Mouse (Mus musculus) erythroblast, embryonic 14.5 days (primary cell): ENCODE results near the gene Mymx. TPM values are rescaled to one million over a fixed set of nuclear protein-coding genes. Genes with fewer than 3 reads are reported as not detected.

ENCODE experiments used
- H3K27me3 ChIP-seq: 2 replicates; pipeline ENCODE4 v1.6.1; 2012; ENCODE audit warnings: inconsistent platforms; ENCODE audit not compliant: control insufficient read depth
- H3K36me3 ChIP-seq: 2 replicates; pipeline ENCODE4 v1.6.1; 2012; ENCODE audit warnings: mild to moderate bottlenecking, inconsistent platforms; ENCODE audit not compliant: control insufficient read depth
- H3K4me1 ChIP-seq: 2 replicates; pipeline ENCODE4 v1.6.1; 2012; ENCODE audit warnings: inconsistent platforms; ENCODE audit not compliant: control insufficient read depth
- H3K4me3 ChIP-seq: replicated peaks from 2 replicates; pipeline ENCODE3; 2012; ENCODE audit warnings: moderate library complexity, mild to moderate bottlenecking, inconsistent platforms
- H3K9me3 ChIP-seq: 2 replicates; pipeline ENCODE4 v1.6.1; 2012; ENCODE audit warnings: low read length, inconsistent platforms, mixed read lengths; ENCODE audit not compliant: control insufficient read depth
- GATA1 ChIP-seq: IDR thresholded peaks from 2 replicates; pipeline ENCODE4 v1.6.1; 2012; ENCODE audit warnings: low read length, inconsistent platforms, mixed read lengths
- TAL1 ChIP-seq: IDR thresholded peaks from 3 replicates; pipeline ENCODE4 v1.6.1; 2012; ENCODE audit warnings: low read length, inconsistent platforms, mixed read lengths
- polyA plus RNA-seq: library from polyadenylated mRNA; stranded (reverse); fragments of >175 nt; gene quantifications from 2 replicates; pipeline ENCODE4 v1.2.3, GENCODE M21; 2012

The Mymx gene
- polyA plus RNA-seq, 1 experiment = 0.44 TPM

- Histone ChIP-seq H3K4me1 (peaks cover 14% of the 10 kb centered on the region), H3K27me3 (peaks cover 91% of the 10 kb centered on the region), H3K9me3 (peaks cover 2% of the 10 kb centered on the region; the same call in 1 of the 2 replicates), H3K36me3 (no peaks in the 10 kb centered on the region), H3K4me3 (no peak overlapping the region)
- TF ChIP-seq TAL1 (no peak), GATA1 (no peak)
These were observed 50.0 kb downstream of the Mymx start for GRCm38 (mm10) chr17:45551816-45552451.

- no peak overlapping the region for H3K4me3 ChIP-seq
- H3K9me3 ChIP-seq = peaks cover 2% of the 10 kb centered on the region; the same call in 1 of the 2 replicates
- H3K4me1 ChIP-seq = peaks cover 13% of the 10 kb centered on the region
- no peak for TF ChIP-seq GATA1
- TF ChIP-seq TAL1 = no peak
- H3K36me3 ChIP-seq = no peaks in the 10 kb centered on the region
- peaks cover 91% of the 10 kb centered on the region for H3K27me3 ChIP-seq
These were observed 50.6 kb downstream of the Mymx start for GRCm38 (mm10) chr17:45551249-45551796.

Other genes with a start within 250 kb of the Mymx start
- 0.74 and 0.98 TPM in 2 replicates for gene Cdc5l, start 168.4 kb downstream of the Mymx start, polyA plus RNA-seq
- gene Spats1, start 126.7 kb downstream of the Mymx start, polyA plus RNA-seq = not detected in 2 replicates
- 1.3 and 1.7 TPM in 2 replicates for gene Aars2, start 95.3 kb downstream of the Mymx start, polyA plus RNA-seq
- gene Tcte1, start 78.7 kb downstream of the Mymx start, polyA plus RNA-seq = not detected in 2 replicates
- 0.01 TPM in 1 of 2 replicates, not detected in the other for gene Tmem151b, start 52.4 kb downstream of the Mymx start, polyA plus RNA-seq
- 0.02 and 0.06 TPM in 2 replicates for gene Nfkbie, start 46.4 kb downstream of the Mymx start, polyA plus RNA-seq
- gene Slc35b2, start 38.2 kb downstream of the Mymx start, polyA plus RNA-seq = 1.7 TPM in 2 replicates
- 36.9 and 62.9 TPM in 2 replicates for gene Hsp90ab1, start 28.8 kb downstream of the Mymx start, polyA plus RNA-seq
- gene Slc29a1, start 2.5 kb downstream of the Mymx start, polyA plus RNA-seq = 77.5 and 78.0 TPM in 2 replicates
- gene Capn11, start 57.2 kb upstream of the Mymx start, polyA plus RNA-seq = 0.01 TPM in 1 of 2 replicates, not detected in the other
- gene Mrpl14, start 84.2 kb upstream of the Mymx start, polyA plus RNA-seq = 60.8 and 73.7 TPM in 2 replicates
- gene Tmem63b, start 84.8 kb upstream of the Mymx start, polyA plus RNA-seq = 1.2 and 1.7 TPM in 2 replicates
- gene 1600014C23Rik, start 131.7 kb upstream of the Mymx start, polyA plus RNA-seq = not detected in 2 replicates